Mouse (Mus musculus) liver, postnatal 0 days (tissue): Measurements from ENCODE around the gene Disp1. TPM values are rescaled to one million over a fixed set of nuclear protein-coding genes. Genes with fewer than 3 reads are reported as not detected.

Experiments used
- ATAC-seq: fragments of 200-750 bp; cut with Nextera tagmentation; 2 replicates; pipeline ENCODE4 v1.8.0; 2017; ENCODE audit warnings: mild to moderate bottlenecking, moderate library complexity
- DNase-seq: peaks from one replicate; pipeline ENCODE4 v3.0.0-alpha.2; 2016
- H3K27ac ChIP-seq: fragments of 300-500 bp; sonication (generic); 2 replicates; pipeline ENCODE4 v1.5.1; 2014; ENCODE audit warnings: antibody characterized with exemption, moderate library complexity, mild to moderate bottlenecking, low read depth
- H3K27me3 ChIP-seq: fragments of 300-500 bp; sonication (generic); 2 replicates; pipeline ENCODE4 v1.6.1; 2014; ENCODE audit warnings: low read length, control low read depth, mixed read lengths; ENCODE audit not compliant: insufficient read depth
- H3K36me3 ChIP-seq: fragments of 300-500 bp; sonication (generic); replicated peaks from 2 replicates; pipeline ENCODE4 v1.6.1; 2014; ENCODE audit warnings: mild to moderate bottlenecking, control low read depth, low read length, moderate library complexity, mixed read lengths; ENCODE audit not compliant: insufficient read depth
- H3K4me1 ChIP-seq: fragments of 300-500 bp; sonication (generic); 2 replicates; pipeline ENCODE4 v1.6.1; 2014; ENCODE audit warnings: antibody characterized with exemption, mild to moderate bottlenecking, control low read depth; ENCODE audit not compliant: insufficient read depth
- H3K4me2 ChIP-seq: fragments of 300-500 bp; sonication (generic); 2 replicates; pipeline ENCODE4 v1.6.1; 2014; ENCODE audit warnings: low read depth, mild to moderate bottlenecking, low read length, moderate library complexity, mixed read lengths
- H3K4me3 ChIP-seq: fragments of 300-500 bp; sonication (generic); 2 replicates; pipeline ENCODE4 v1.5.1; 2014; ENCODE audit warnings: low read depth, low read length
- H3K9ac ChIP-seq: fragments of 300-500 bp; sonication (generic); replicated peaks from 2 replicates; pipeline ENCODE4 v1.6.1; 2014; ENCODE audit warnings: mild to moderate bottlenecking, moderate library complexity
- H3K9me3 ChIP-seq: fragments of 300-500 bp; sonication (generic); 2 replicates; pipeline ENCODE4 v1.6.1; 2016; ENCODE audit warnings: mild to moderate bottlenecking, control low read depth, low read length, mixed read lengths
- CTCF ChIP-seq: sonication (generic); IDR thresholded peaks from 2 replicates; pipeline ENCODE4 v1.5.1; 2016; ENCODE audit warnings: antibody characterized with exemption, low read depth
- EP300 ChIP-seq: IDR thresholded peaks from 2 replicates; pipeline ENCODE4 v1.6.1; 2016; ENCODE audit warnings: antibody characterized with exemption, low read depth, mild to moderate bottlenecking
- WGBS: fragments of 180-500 bp; shearing (Covaris S2); extraction: QIAGEN DNeasy Blood & Tissue Kit; methylation state at CpG from one replicate; pipeline ENCODE4 v1.1.7; 2014; ENCODE audit not compliant: insufficient replicate concordance; 5-methylcytosine and 5-hydroxymethylcytosine counted together
- polyA plus RNA-seq: library from polyadenylated mRNA; unstranded; fragments of >200 nt; fragmentation: Nextera tagmentation; extraction: Ambion mirVana; gene quantifications from 2 replicates; pipeline ENCODE4 v1.2.1, GENCODE M21; 2015

Gene Disp1
- polyA plus RNA-seq, 1 experiment from 2014 or later: 1.9 TPM

- H3K27me3 ChIP-seq: no peaks in the 10 kb centered on the region
- H3K4me1 ChIP-seq: no peaks in the 10 kb centered on the region
- no peak overlapping the region; the same call in 1 of the 2 replicates for H3K9ac ChIP-seq
- WGBS: 81% methylated on average over 2 of the region's 2 CpGs
- DNase-seq (no peak), ATAC-seq (no peak)
- H3K4me3 ChIP-seq: no peak overlapping the region
- TF ChIP-seq CTCF: no peak
- no peak for TF ChIP-seq EP300
- H3K9me3 ChIP-seq: no peaks in the 10 kb centered on the region
- H3K27ac ChIP-seq: no peak overlapping the region
- H3K4me2 ChIP-seq: no peak overlapping the region
- no peaks in the 10 kb centered on the region for H3K36me3 ChIP-seq
Measured at GRCm38 (mm10) chr1:183107476-183107875, 113.8 kb downstream of the Disp1 start.

- Histone ChIP-seq H3K9me3 (no peaks in the 10 kb centered on the region), H3K27me3 (no peaks in the 10 kb centered on the region), H3K9ac (no peak overlapping the region), H3K4me3 (no peak overlapping the region), H3K4me2 (no peak overlapping the region), H3K36me3 (no peaks in the 10 kb centered on the region), H3K27ac (no peak overlapping the region), H3K4me1 (no peaks in the 10 kb centered on the region)
- DNase-seq: no peak
- ATAC-seq: no peak
- WGBS: 78% methylated on average over 5 of the region's 5 CpGs
- TF ChIP-seq CTCF (no peak), EP300 (no peak)
Measured at GRCm38 (mm10) chr1:183104696-183105095, 116.6 kb downstream of the Disp1 start.

DNA sequence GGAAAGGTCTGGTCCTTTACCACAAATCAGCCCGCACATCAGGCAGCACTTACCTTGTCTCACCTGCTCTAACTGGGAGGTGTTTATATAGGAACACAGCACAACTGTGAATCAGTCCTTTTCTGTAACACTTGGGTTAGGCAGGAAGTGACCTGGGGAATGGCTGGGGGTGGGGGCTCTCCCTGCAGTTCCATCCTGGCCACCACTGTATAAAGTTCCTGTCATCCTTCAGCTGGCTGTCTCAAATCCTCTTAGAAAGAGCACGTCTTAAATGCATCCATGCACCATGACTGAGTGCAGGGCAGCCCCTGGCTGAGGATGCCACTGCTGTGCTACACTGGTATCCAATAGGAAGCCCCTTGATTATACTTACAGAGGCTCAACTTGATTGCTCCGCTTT lies 118.5 kb downstream of the Disp1 start:
- Histone ChIP-seq H3K27ac (no peak overlapping the region), H3K9me3 (no peaks in the 10 kb centered on the region), H3K27me3 (no peaks in the 10 kb centered on the region), H3K4me2 (no peak overlapping the region), H3K4me1 (no peaks in the 10 kb centered on the region), H3K36me3 (no peaks in the 10 kb centered on the region; the same call in 1 of the 2 replicates), H3K4me3 (no peak overlapping the region), H3K9ac (no peak overlapping the region)
- TF ChIP-seq EP300 (no peak), CTCF (no peak)
- WGBS: 87% methylated on average over 3 of the region's 3 CpGs
- no peak for DNase-seq
- ATAC-seq: no peak

DNA sequence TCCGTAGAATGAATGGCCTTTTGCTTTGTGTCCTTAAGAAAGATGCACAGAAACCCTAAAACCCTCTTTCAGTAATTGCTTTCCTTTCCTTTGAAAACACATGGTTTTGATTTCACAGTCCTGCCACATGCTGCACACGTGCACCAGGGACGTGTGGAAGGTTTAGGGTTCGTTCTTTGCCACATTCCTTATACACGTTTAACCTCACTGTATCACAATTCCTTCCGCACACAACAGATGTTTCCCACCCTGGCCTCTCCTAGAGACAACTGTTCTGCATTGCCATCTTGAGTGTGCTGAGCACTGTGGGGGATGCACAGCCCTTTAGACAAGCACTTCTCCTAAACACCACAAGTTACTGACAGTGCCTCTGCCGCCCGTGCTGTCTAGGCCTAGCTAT lies 119.2 kb downstream of the Disp1 start:
- no peaks in the 10 kb centered on the region for H3K4me1 ChIP-seq
- no peaks in the 10 kb centered on the region for H3K27me3 ChIP-seq
- no peak overlapping the region for H3K4me2 ChIP-seq
- no peak overlapping the region for H3K9ac ChIP-seq
- TF ChIP-seq CTCF (no peak), EP300 (no peak)
- DNase-seq (no peak), ATAC-seq (no peak)
- H3K9me3 ChIP-seq: no peaks in the 10 kb centered on the region
- H3K27ac ChIP-seq: no peak overlapping the region
- H3K36me3 ChIP-seq: no peaks in the 10 kb centered on the region; the same call in 1 of the 2 replicates
- H3K4me3 ChIP-seq: no peak overlapping the region
- WGBS: 75% methylated on average over 8 of the region's 8 CpGs

DNA sequence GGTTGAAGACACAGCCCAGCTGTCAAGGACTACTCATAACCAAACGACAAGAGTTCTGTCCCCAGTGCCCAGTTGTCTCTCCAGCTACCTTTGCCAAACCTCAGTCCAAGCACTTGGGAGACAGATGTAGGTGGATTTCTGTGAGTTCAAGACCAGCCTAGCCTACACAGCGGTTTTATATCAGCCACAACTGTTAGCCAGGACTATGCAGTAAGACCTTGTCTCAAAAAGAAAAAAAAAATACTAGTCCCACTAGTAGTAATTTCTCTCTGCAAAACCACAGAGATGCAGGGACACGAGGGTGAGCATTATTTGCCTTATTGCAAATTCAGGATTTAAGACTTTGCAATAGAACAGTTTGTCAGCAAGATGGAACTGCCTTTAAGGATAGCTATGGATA lies 120.0 kb downstream of the Disp1 start:
- ATAC-seq: no peak

GRCm38 (mm10) chr1:183100245-183100644 lies 121.1 kb downstream of the Disp1 start:
- DNase-seq: no peak
- ATAC-seq: no peak
- H3K4me1 ChIP-seq: no peaks in the 10 kb centered on the region
- no peak overlapping the region for H3K9ac ChIP-seq
- no peaks in the 10 kb centered on the region for H3K9me3 ChIP-seq
- no peak overlapping the region for H3K27ac ChIP-seq
- H3K4me3 ChIP-seq: no peak overlapping the region
- TF ChIP-seq CTCF (no peak), EP300 (no peak)
- no peak overlapping the region for H3K4me2 ChIP-seq
- WGBS: 81% methylated on average over 5 of the region's 5 CpGs
- H3K27me3 ChIP-seq: no peaks in the 10 kb centered on the region
- H3K36me3 ChIP-seq: peaks cover 5% of the 10 kb centered on the region; the same call in 1 of the 2 replicates

More for the DNA sequence above, 120.0 kb downstream of the Disp1 start:
- no peak for TF ChIP-seq EP300
- no peak for TF ChIP-seq CTCF
- no peak overlapping the region for H3K4me2 ChIP-seq
- no peak for DNase-seq
- 55% methylated on average over 3 of the region's 3 CpGs for WGBS
- no peak overlapping the region for H3K4me3 ChIP-seq
- H3K27me3 ChIP-seq: no peaks in the 10 kb centered on the region
- H3K36me3 ChIP-seq: no peaks in the 10 kb centered on the region; the same call in 1 of the 2 replicates
- no peaks in the 10 kb centered on the region for H3K9me3 ChIP-seq
- H3K9ac ChIP-seq: no peak overlapping the region
- no peak overlapping the region for H3K27ac ChIP-seq
- H3K4me1 ChIP-seq: no peaks in the 10 kb centered on the region

GRCm38 (mm10) chr1:183099686-183100085 lies 121.6 kb downstream of the Disp1 start:
- Histone ChIP-seq H3K9me3 (no peaks in the 10 kb centered on the region), H3K27ac (no peak overlapping the region), H3K4me3 (no peak overlapping the region), H3K36me3 (peaks cover 5% of the 10 kb centered on the region; the same call in 1 of the 2 replicates), H3K9ac (no peak overlapping the region), H3K4me2 (no peak overlapping the region), H3K27me3 (no peaks in the 10 kb centered on the region), H3K4me1 (no peaks in the 10 kb centered on the region)
- no peak for TF ChIP-seq EP300
- TF ChIP-seq CTCF: no peak
- ATAC-seq (no peak), DNase-seq (no peak)
- WGBS: 89% methylated on average over 12 of the region's 12 CpGs
